Mouse (Mus musculus) heart, embryonic 14.5 days (tissue): ENCODE data around the gene Fam189a1. TPM values are rescaled to one million over a fixed set of nuclear protein-coding genes. Genes with fewer than 3 reads are reported as not detected.

Source experiments
- ATAC-seq: fragments of 200-750 bp; cut with Nextera tagmentation; 2 replicates; pipeline ENCODE4 v1.8.0; 2017; ENCODE audit warnings: low read depth, moderate TSS enrichment; ENCODE audit not compliant: insufficient number of reproducible peaks, insufficient read depth, low FRiP score
- H3K27ac ChIP-seq, 2 experiments: fragments of 200-500 bp in 1 of 2; fragments of 300-500 bp in 1 of 2; sonication (generic) in 1 of 2; replicated peaks in 1 of 2; 2 replicates each; pipeline ENCODE4 v1.5.1; 2012 to 2014; ENCODE audit warnings: low read depth in 2 of 2, low read length in 2 of 2, control low read depth in 1 of 2, mild to moderate bottlenecking in 1 of 2, mixed read lengths in 1 of 2; ENCODE audit not compliant: control insufficient read depth in 1 of 2, insufficient read depth in 1 of 2
- H3K27me3 ChIP-seq: fragments of 300-500 bp; sonication (generic); 2 replicates; pipeline ENCODE4 v1.6.1; 2014; ENCODE audit warnings: mild to moderate bottlenecking, low read length, control low read depth; ENCODE audit not compliant: control insufficient read depth, insufficient read depth
- H3K36me3 ChIP-seq: fragments of 300-500 bp; sonication (generic); 2 replicates; pipeline ENCODE4 v1.6.1; 2014; ENCODE audit warnings: mild to moderate bottlenecking, control low read depth, low read length, mixed read lengths; ENCODE audit not compliant: control insufficient read depth, insufficient read depth
- H3K4me1 ChIP-seq, 2 experiments: fragments of 200-500 bp in 1 of 2; fragments of 300-500 bp in 1 of 2; sonication (generic) in 1 of 2; 2 replicates each; pipeline ENCODE4 v1.6.1; 2012 to 2014; ENCODE audit warnings: low read length in 2 of 2, control low read depth in 1 of 2, mixed read lengths in 1 of 2; ENCODE audit not compliant: control insufficient read depth in 2 of 2, insufficient read depth in 2 of 2
- H3K4me2 ChIP-seq: fragments of 300-500 bp; sonication (generic); 2 replicates; pipeline ENCODE4 v1.6.1; 2014; ENCODE audit warnings: mild to moderate bottlenecking, low read length
- H3K4me3 ChIP-seq, 2 experiments: fragments of 200-500 bp in 1 of 2; fragments of 300-500 bp in 1 of 2; sonication (generic) in 1 of 2; 2 replicates each; pipeline ENCODE4 v1.5.1; 2012 to 2014; ENCODE audit warnings: low read length in 2 of 2, mild to moderate bottlenecking in 2 of 2, control low read depth in 1 of 2, low read depth in 1 of 2, moderate library complexity in 1 of 2; ENCODE audit not compliant: control insufficient read depth in 1 of 2, insufficient read depth in 1 of 2
- H3K9ac ChIP-seq: fragments of 300-500 bp; sonication (generic); 2 replicates; pipeline ENCODE4 v1.6.1; 2014; ENCODE audit warnings: mild to moderate bottlenecking, low read length
- H3K9me3 ChIP-seq: fragments of 300-500 bp; sonication (generic); 2 replicates; pipeline ENCODE4 v1.6.1; 2016; ENCODE audit warnings: low read length, control low read depth; ENCODE audit not compliant: control insufficient read depth
- WGBS: fragments of 180-500 bp; shearing (Covaris S2); extraction: QIAGEN DNeasy Blood & Tissue Kit; methylation state at CpG from one replicate; pipeline ENCODE4 v1.1.7; 2014; 5-methylcytosine and 5-hydroxymethylcytosine counted together
- polyA plus RNA-seq: library from polyadenylated mRNA; unstranded; fragments of >200 nt; fragmentation: Nextera tagmentation; extraction: Ambion mirVana; gene quantifications from 2 replicates; pipeline ENCODE4 v1.2.1, GENCODE M21; 2014

Gene Fam189a1
- polyA plus RNA-seq, 1 experiment from 2014 or later = 0.77 TPM

GRCm38 (mm10) chr7:65010275-65010674 lies 146.1 kb downstream of the Fam189a1 start:
- Histone ChIP-seq H3K27me3 (no peaks in the 10 kb centered on the region), H3K36me3 (no peaks in the 10 kb centered on the region), H3K4me1 (peaks cover 4 to 8% of the 10 kb centered on the region in 2 experiments), H3K4me3 (no peak overlapping the region), H3K9ac (no peak overlapping the region), H3K9me3 (no peaks in the 10 kb centered on the region), H3K27ac (no peak overlapping the region), H3K4me2 (no peak overlapping the region)
- ATAC-seq = no peak
- WGBS = 69% methylated on average over 6 of the region's 6 CpGs

- ATAC-seq = no peak
- no peak overlapping the region for H3K4me2 ChIP-seq
- H3K27ac ChIP-seq = no peak overlapping the region
- H3K4me1 ChIP-seq = peaks cover 0 to 3% of the 10 kb centered on the region in 2 experiments; a peak in 1 of 4 replicates
- H3K36me3 ChIP-seq = no peaks in the 10 kb centered on the region
- WGBS = 66% methylated on average over 2 of the region's 2 CpGs
- no peaks in the 10 kb centered on the region for H3K9me3 ChIP-seq
- no peaks in the 10 kb centered on the region for H3K27me3 ChIP-seq
- no peak overlapping the region for H3K4me3 ChIP-seq
- H3K9ac ChIP-seq = no peak overlapping the region
Observed at GRCm38 (mm10) chr7:65005731-65006130, 150.6 kb downstream of the Fam189a1 start.

- Histone ChIP-seq H3K4me3 (no peak overlapping the region), H3K4me2 (no peak overlapping the region), H3K9ac (no peak overlapping the region), H3K27me3 (no peaks in the 10 kb centered on the region), H3K9me3 (no peaks in the 10 kb centered on the region), H3K36me3 (no peaks in the 10 kb centered on the region), H3K4me1 (no peaks in the 10 kb centered on the region), H3K27ac (no peak overlapping the region)
- ATAC-seq = no peak
- WGBS = 84% methylated on average over 4 of the region's 4 CpGs
Observed at GRCm38 (mm10) chr7:64999718-65000214, 156.6 kb downstream of the Fam189a1 start.

GRCm38 (mm10) chr7:64997743-64998142 lies 158.6 kb downstream of the Fam189a1 start:
- Histone ChIP-seq H3K27me3 (no peaks in the 10 kb centered on the region), H3K9me3 (no peaks in the 10 kb centered on the region), H3K4me3 (no peak overlapping the region), H3K36me3 (no peaks in the 10 kb centered on the region), H3K4me1 (no peaks in the 10 kb centered on the region), H3K9ac (no peak overlapping the region), H3K4me2 (no peak overlapping the region), H3K27ac (no peak overlapping the region)
- no peak for ATAC-seq
- 91% methylated on average over 5 of the region's 5 CpGs for WGBS

GRCm38 (mm10) chr7:64995946-64996444 lies 160.4 kb downstream of the Fam189a1 start:
- no peaks in the 10 kb centered on the region for H3K36me3 ChIP-seq
- no peak overlapping the region for H3K4me2 ChIP-seq
- H3K4me1 ChIP-seq = no peaks in the 10 kb centered on the region
- WGBS = 67% methylated on average over 8 of the region's 8 CpGs
- no peaks in the 10 kb centered on the region for H3K27me3 ChIP-seq
- H3K4me3 ChIP-seq = no peak overlapping the region
- no peak for ATAC-seq
- H3K27ac ChIP-seq = no peak overlapping the region
- H3K9ac ChIP-seq = no peak overlapping the region
- H3K9me3 ChIP-seq = no peaks in the 10 kb centered on the region

GRCm38 (mm10) chr7:64989406-64989805 lies 167.0 kb downstream of the Fam189a1 start:
- Histone ChIP-seq H3K4me3 (no peak overlapping the region), H3K4me1 (no peaks in the 10 kb centered on the region), H3K4me2 (no peak overlapping the region), H3K9ac (no peak overlapping the region), H3K36me3 (no peaks in the 10 kb centered on the region), H3K27ac (no peak overlapping the region), H3K9me3 (no peaks in the 10 kb centered on the region), H3K27me3 (no peaks in the 10 kb centered on the region)
- WGBS = 75% methylated on average over 4 of the region's 4 CpGs
- ATAC-seq = no peak

- H3K27ac ChIP-seq = no peak overlapping the region
- no peaks in the 10 kb centered on the region for H3K36me3 ChIP-seq
- ATAC-seq = no peak
- no peak overlapping the region for H3K4me2 ChIP-seq
- no peaks in the 10 kb centered on the region for H3K4me1 ChIP-seq
- WGBS = 72% methylated on average over 2 of the region's 2 CpGs
- H3K4me3 ChIP-seq = no peak overlapping the region
- no peak overlapping the region for H3K9ac ChIP-seq
- no peaks in the 10 kb centered on the region for H3K27me3 ChIP-seq
- H3K9me3 ChIP-seq = no peaks in the 10 kb centered on the region
Observed at GRCm38 (mm10) chr7:64988015-64988414, 168.4 kb downstream of the Fam189a1 start.

GRCm38 (mm10) chr7:64984468-64985120 lies 171.8 kb downstream of the Fam189a1 start:
- Histone ChIP-seq H3K27me3 (no peaks in the 10 kb centered on the region), H3K4me2 (no peak overlapping the region), H3K9me3 (no peaks in the 10 kb centered on the region), H3K4me1 (no peaks in the 10 kb centered on the region), H3K36me3 (no peaks in the 10 kb centered on the region), H3K9ac (no peak overlapping the region), H3K27ac (no peak overlapping the region), H3K4me3 (no peak overlapping the region)
- no peak for ATAC-seq
- WGBS = 86% methylated on average over 22 of the region's 22 CpGs
